Mouse (Mus musculus) urinary bladder, postnatal 14 days (tissue): ENCODE measurements around the gene Klc2.
A peak's percentile ranks its signal among the peaks of the same experiment; 100 is the strongest.
"Not testable (repeated sequence)": the region's sequence is repeated elsewhere in the genome, so short reads cannot be mapped to it uniquely, and the experiment has no call there.

Experiments used
- DNase-seq: peaks from one replicate; pipeline ENCODE4 v3.0.0; 2021; ENCODE audit warnings: low spot score

Gene Klc2

GRCm38 (mm10) chr19:5106074-5106473 lies 12.3 kb downstream of the Klc2 start:
- DNase-seq = no peak

- DNase-seq = peak; percentile 60
These were observed 19.8 kb downstream of the Klc2 start, which contains the start of gene Cnih2 for GRCm38 (mm10) chr19:5098363-5099143. Cnih2 (minus strand) TSS chr19:5098521.

- no peak for DNase-seq
These were observed 20.6 kb downstream of the Klc2 start for GRCm38 (mm10) chr19:5097521-5098362.

- DNase-seq = no peak
These were observed 22.4 kb downstream of the Klc2 start for GRCm38 (mm10) chr19:5095887-5096474.

GRCm38 (mm10) chr19:5094746-5095417 lies 23.5 kb downstream of the Klc2 start:
- no peak for DNase-seq

GRCm38 (mm10) chr19:5094243-5094632 lies 24.1 kb downstream of the Klc2 start:
- peak; percentile 91 for DNase-seq

- no peak for DNase-seq
These were observed 24.7 kb downstream of the Klc2 start for GRCm38 (mm10) chr19:5093481-5094242.

GRCm38 (mm10) chr19:5092083-5092482 lies 26.3 kb downstream of the Klc2 start:
- DNase-seq = no peak

GRCm38 (mm10) chr19:5089324-5089723 lies 29.0 kb downstream of the Klc2 start:
- DNase-seq = no peak

- peak; percentile 95 for DNase-seq
These were observed 30.3 kb downstream of the Klc2 start, which contains the start of gene Yif1a for GRCm38 (mm10) chr19:5087884-5088728. Yif1a (plus strand) TSS chr19:5088538.

- DNase-seq = not testable (repeated sequence)
These were observed 31.8 kb downstream of the Klc2 start for GRCm38 (mm10) chr19:5086533-5086932.

- peak; percentile 59 for DNase-seq
These were observed 33.1 kb downstream of the Klc2 start, which contains the start of gene Tmem151a for GRCm38 (mm10) chr19:5085145-5085863. Tmem151a (minus strand) TSS chr19:5085531.

- DNase-seq = no peak
These were observed 33.6 kb downstream of the Klc2 start for GRCm38 (mm10) chr19:5084834-5085144.

- no peak for DNase-seq
These were observed 34.2 kb downstream of the Klc2 start for GRCm38 (mm10) chr19:5083961-5084833.

GRCm38 (mm10) chr19:5082596-5082995 lies 35.8 kb downstream of the Klc2 start:
- no peak for DNase-seq

GRCm38 (mm10) chr19:5082005-5082404 lies 36.4 kb downstream of the Klc2 start:
- DNase-seq = no peak

GRCm38 (mm10) chr19:5079279-5079678 lies 39.1 kb downstream of the Klc2 start:
- no peak for DNase-seq

- DNase-seq = no peak
These were observed 44.8 kb downstream of the Klc2 start for GRCm38 (mm10) chr19:5073518-5073917.

- peak; percentile 70 for DNase-seq
These were observed 45.3 kb downstream of the Klc2 start for GRCm38 (mm10) chr19:5073028-5073427.
